Mouse (Mus musculus): ENCODE measurements around the gene Dnm1. TPM values are rescaled to one million over a fixed set of nuclear protein-coding genes. Genes with fewer than 3 reads are reported as not detected.

The Dnm1 gene
- total RNA-seq, 4 experiments from 2014 or later, result 3.5 to 7.5 (median 4.6) TPM

DNA sequence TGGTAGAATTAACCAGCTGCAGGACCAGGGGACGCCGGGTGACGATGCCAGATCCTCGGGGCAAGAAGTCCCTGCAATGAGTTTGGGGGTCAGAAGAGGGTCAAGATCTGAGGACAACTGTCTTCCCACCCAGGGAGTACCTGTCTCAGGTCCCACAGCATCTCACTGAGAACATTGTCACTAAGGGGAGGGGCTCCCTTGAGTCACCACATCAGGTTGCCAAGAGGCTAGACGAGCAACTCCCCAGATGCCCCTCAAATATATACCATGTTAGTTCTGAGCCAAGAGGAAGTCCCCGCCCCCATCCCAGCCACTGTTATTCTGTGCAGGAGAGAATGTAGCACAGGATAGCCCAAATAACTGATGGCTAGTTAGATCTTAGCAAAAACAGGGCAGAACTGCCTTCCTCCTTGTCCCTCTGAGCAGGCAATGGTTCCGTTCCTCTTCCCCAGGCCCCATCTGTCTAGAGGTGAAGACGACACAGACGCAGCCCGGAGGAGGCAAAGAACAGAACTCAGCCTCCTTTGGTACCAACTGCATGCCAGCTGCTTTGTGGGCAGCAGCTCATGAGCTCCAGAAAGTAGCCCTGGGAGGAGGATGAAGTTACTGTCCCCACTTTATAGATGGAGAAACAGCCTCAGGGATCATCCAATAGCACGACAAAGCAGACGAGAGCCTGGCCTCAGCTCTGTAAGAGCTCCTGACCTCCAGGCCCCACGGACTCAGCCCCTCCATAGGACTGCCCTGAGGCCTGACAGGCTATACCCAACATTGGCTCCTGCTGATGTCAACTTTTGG, 12.1 kb downstream of the Dnm1 start:
- DNase-seq (ENCODE audit: low spot score), result no peak

DNA sequence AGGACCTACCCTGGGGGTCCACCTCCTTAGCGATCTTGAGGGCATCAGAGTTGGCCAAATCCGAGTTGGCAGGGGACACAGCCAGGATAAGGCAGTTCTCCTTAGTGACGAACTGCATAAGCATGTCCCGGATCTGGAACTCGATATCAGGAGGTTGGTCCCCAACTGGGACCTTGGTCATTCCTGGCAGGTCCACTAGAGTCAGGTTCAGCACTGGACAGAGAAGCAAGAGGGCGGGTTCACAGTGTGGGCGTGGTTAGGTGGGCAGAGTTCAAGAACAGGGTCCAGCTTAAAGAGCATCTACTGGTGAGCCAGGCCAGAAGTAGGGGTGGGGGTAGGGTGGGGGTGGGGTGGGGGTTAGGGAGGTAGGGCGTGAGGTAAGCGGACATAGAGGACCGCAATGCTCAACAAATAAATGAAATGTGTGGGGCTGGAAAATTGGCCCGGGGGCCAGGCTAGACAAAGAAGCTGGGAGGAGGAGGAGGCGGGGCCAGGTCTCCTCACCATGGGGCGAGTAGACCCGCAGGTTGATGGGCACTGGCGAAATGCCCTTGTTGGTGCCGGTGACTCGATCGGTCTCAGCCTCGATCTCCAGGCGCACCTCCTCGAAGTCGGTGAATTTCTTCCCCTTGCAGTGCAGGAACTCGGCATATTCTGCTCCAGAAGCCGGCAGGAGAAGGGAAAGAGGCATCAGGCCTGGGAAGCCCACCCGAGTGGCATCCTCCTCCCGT, 13.1 kb downstream of the Dnm1 start:
- DNase-seq (ENCODE audit: low spot score), result no peak

DNA sequence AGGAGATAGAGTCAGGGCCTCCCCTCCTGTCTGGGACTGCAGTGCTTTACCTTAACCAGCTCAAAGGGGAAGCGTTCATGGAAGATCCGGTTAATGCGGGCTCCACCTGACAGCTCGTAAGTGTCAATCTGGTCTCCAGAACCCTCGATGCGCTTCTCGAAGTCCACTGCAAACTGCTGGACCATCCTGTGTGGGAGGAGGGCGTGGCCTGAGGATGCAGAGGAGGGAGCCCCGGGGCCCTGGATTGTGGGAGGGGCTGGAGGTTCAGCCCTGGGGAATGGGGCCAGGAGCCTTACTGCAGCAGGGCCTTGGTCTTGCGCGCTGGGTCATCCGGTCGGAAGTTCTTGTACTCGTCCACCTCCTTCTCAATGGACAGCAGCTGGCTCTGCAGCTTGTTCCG, 17.2 kb downstream of the Dnm1 start:
- DNase-seq (ENCODE audit: low spot score), result no peak

DNA sequence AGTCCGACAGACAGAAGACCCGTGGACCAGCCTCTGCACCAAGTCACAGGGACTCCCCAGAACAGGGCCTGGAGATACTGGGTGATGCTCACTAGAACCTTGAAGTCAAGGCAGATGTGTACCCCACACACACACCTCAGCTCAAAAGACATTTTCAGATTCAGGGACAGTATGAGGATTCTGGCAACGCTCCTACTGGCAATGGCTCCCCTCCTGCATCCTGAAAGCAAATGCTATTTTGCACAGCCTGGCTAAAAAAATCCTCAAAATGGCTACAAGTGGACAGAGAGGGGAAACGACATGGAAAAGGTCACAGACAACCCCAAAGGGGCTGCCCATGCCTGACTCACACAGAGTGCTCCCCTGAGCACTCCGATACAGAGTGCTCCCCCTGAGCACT, 21.0 kb downstream of the Dnm1 start:
- DNase-seq (ENCODE audit: low spot score), result no peak

DNA sequence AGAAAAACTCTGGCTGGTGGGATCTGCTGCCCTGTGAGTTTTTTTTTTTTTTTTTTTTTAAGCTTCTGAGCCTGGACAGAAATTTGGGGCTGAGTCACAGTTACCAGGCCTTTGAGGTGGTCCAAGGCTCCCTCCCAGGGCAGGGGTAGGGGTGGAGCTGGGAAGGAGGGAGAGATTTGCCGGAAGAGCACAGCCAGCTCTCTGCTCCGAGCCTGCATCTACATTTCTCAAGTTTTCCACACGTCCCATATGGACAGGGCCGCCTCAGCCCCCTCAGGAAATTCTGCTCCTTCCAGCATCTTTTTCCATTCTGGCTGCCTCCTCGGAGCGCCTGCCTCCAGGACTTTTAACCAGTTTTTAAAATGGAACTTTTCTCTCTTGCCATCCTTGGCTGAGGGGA, 23.6 kb downstream of the Dnm1 start:
- DNase-seq (ENCODE audit: low spot score), result no peak

DNA sequence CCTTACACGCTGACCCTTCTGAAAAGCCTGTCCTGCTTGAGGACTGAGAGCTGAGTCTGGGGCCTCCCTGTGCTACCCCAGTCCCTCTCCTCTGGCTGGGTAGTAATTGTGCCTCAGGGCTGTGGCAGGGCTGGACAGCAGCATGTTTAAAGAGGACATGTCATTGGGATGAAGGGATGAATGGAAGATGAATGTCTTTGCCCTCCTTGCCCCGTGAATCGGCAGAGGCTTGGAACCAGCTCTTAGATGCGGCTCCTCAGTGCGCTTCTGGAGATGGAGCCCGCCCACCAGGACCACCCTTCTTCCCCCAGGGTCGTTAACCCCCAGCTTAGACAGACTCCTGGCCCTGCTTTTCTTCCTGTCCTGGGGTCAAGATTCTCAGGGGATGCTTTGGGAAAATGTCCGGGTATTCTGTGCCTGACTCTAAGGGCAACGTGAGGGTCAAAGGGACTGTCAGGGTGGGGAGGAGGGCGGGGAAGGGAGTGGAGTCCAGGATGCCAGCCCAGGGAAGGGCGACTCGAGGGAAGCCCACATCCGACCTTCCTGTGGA, 24.2 kb downstream of the Dnm1 start:
- no peak for DNase-seq (ENCODE audit: low spot score)

DNA sequence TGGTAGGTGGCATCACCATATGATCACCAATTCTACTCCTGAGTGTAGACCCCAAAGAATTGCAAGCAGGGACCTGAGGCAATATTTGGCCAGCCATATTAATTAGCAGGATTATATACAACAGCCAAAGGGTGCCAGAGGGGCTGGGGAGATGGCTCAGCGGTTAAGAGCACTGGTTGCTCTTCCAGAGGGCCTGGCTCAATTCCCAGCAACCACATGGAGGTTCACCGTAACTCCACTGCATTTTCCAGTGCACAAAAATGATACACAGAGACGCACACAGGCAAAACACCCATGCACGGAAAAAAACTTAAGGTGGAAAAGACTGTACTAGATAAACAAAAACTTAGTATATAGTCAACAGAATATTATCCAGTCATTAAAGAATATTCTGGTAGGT, 25.9 kb downstream of the Dnm1 start:
- no peak for DNase-seq (ENCODE audit: low spot score)

DNA sequence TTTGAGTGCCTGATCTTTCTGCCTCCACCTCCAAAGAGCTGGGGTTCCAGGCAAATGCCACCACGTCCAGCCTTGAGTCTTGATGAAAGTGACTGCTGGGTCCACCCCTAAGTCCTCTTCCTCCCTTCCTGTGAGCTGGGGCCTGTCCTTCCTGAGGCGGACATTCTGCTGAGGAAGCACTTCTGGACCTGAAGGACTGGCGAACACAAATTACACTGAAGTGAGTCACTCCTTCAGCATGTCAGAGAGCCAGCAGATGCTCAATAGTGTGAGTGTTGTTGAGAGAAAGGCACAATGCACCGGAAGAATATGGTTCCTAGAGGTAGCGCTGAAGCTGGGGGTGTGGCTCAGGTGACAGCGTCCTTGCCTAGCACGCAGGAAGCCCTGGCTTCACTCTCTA, 27.8 kb downstream of the Dnm1 start:
- DNase-seq (ENCODE audit: low spot score), result no peak

DNA sequence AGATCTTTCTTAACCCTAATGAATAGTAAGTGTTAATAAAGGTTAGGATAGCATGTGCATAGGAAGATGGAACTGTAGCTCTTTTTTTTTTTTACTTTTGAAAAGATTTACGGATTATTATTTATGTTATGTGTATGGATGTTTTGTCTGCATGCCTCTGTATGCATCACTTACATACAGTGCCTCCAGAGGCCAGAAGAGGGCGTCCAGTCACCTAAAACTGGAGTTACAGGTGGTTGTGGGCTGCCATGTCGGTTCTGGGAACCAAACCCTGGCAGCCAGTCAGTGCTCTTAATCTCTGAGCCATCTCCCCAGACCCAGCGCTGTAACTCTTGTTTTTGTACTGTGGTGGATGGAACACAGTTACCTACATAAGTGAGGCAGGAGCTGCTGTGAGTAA, 28.8 kb downstream of the Dnm1 start:
- DNase-seq (ENCODE audit: low spot score), result no peak

DNA sequence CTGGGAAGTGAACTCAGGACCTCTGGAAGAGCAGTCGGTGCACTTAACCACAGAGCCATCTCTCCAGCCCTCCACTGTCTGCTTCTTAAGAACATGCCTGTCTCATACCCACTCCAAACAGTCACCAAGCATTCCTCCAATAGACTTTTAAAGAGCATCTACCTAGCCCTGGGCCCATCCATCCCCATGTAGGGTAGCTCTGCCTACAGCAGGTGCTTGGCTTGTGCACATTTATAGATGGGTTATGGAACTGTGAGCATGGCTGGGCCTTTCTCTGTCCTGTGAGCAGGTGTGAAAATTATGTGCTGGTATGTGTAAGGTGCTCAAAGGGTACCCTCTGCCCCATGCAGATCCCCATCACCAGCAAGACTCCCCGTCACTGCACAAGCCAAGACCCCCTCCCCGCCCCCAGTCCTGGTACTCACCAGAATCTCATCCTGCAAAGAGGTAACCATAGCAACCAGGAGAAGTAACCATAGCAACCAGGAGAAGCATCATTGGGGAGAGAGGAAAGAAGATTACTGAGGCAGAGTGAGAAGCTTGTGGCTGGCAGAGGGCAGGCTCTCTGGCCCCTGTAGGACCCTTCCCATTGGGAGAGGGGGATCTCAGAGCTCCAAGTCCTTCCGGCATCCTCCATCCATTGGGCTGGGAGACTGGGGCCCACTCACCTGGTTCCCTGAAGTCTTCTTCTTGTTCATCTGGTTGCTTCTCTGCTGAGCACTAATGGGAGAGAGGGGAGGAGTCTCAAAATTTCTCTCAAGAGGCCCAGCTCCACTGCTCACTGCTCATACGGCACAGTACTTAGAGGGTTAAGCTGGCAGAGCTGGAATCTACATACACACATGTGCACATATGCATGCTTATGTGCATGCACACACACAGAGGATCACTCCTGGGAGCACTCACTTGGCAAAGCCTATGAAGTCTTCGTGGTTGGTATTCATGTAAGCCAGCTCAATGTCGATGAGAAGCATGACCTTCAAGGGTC, 30.1 kb downstream of the Dnm1 start:
- no peak for DNase-seq (ENCODE audit: low spot score)

DNA sequence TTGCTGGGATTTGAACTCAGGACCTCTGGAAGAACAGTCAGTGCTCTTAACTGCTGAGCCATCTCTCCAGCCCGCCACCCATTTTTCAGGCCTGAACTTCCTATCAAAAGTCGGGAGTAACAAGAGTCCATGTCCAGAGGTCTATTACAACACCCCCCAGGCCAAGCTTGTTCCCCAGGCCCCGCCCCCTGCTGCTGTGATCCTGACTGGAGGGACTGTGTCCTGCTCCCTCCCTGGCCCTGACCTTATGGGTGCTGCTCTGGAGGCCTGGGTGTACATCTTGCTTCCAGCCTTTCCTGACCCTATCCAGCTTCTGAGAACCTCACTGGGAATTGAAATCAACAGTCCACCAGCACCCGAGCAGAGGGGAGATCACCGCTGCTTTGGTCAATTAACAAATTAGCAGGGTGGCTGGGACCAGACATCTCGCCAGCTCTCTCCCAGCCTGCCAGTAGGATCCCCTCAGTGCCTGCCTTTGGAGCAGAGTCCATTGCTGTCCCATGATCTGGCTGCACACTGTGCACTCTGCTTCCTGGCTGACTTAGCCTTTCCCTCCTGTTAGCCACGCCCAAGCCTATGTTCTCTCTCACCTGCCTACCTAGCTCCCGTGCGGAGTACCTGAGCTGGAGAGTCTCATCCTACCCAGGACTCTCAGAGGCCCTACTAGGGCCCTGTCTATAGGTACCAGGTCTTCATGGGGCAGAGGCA, 31.4 kb downstream of the Dnm1 start:
- no peak for DNase-seq (ENCODE audit: low spot score)

DNA sequence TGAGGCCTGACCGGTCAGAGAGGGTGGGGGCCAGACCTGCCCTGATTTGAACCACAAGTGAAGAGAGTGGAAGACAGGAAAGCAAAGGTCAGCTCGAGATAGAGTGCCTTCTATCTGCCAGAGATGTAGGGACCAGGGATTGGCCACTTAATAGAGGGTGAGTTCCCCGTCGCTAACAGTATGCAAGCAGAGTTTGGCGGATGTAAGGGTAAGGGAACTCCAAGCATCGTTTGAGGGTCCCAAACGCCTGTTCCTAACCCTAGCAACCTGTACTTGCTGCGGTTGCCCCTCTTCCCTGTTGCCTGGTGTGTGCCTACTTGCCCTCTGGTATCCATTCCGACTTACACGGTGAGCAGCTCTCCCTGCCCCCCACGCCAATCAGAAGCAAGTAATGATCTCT, 32.4 kb downstream of the Dnm1 start:
- DNase-seq (ENCODE audit: low spot score), result no peak

DNA sequence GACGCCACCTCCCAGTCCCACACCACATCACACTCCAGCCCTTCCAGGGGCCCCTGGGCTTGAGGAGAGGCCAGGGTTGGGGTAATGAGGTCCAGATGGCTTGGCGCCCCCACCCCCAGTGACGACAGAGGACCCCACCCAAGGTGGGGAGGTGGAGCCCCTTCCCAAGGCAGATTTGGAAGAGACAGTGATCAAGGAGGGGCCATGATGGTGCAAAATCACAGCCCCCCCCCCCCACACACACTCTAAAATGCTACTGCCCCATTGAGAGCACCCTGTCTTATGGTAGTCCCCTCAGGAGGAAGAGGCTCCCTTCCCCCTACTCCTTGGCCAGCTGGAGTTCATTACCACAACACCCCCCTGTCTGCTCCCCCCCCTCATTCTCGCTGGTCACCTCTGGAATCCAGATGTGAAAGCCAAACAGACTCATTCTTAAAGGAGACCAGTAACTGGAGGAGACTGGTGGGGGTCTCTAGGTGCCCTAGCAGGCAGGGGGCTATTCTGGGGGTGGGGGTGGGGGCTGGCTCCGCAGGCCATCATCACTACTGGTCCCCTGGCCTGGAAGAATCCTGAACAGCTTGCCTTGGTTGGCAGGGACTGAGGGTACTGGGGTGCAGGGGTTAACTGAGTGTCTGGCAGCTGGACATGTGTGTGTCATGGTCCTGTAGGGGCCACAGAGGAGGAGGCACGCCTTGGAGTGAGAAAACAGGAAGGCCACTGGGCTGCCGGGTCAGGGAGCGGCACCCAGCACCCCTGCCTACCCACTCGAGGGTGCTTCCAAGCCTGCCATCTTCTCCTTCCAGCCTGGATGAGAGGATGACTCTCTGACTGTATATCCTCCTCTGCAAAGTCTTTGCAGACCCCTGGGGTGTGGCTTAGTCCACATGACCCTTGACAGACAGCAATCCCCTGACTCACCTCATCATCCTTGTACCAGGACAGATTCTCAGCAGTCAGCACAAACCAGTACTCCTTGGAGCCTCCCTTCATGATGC, 33.3 kb downstream of the Dnm1 start:
- no peak for DNase-seq (ENCODE audit: low spot score)

DNA sequence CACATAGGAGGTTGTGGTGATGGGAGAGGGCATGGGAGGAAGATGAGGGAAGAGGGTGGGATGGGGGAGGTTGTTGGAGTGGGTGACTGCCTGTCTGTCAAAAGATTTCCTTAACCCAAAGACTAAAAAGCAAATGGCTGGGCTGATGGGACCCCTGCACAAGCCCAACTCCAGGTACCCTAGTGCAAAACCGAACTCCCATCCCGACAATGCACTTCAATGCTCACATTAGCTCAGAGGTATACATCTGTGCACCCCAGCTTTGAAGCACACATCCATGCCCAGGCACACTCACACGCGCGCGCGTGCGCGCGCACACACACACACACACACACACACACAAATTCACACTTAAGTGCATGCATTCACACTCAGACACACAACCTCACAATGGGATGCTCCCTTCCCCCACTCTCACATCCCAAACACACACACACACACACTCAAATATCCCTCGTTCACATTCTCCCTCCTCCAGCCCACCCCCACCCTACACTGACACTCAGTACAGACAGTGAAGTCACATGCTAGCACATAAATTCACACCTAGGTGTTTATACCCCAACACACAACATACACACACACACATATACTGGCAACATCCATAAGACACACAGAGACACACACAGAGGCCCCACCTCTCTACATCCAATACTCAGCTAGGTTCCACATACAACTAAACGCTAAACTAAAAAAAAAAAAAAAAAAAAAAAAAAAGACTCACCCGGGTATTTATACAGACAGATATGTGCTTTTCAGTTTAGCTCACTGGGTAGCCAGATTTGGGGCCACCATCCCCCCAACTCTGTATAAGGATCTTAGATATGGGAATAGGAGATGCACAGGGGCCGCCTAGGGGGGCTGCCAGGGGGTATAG, 34.2 kb downstream of the Dnm1 start:
- DNase-seq (ENCODE audit: low spot score), result no peak

DNA sequence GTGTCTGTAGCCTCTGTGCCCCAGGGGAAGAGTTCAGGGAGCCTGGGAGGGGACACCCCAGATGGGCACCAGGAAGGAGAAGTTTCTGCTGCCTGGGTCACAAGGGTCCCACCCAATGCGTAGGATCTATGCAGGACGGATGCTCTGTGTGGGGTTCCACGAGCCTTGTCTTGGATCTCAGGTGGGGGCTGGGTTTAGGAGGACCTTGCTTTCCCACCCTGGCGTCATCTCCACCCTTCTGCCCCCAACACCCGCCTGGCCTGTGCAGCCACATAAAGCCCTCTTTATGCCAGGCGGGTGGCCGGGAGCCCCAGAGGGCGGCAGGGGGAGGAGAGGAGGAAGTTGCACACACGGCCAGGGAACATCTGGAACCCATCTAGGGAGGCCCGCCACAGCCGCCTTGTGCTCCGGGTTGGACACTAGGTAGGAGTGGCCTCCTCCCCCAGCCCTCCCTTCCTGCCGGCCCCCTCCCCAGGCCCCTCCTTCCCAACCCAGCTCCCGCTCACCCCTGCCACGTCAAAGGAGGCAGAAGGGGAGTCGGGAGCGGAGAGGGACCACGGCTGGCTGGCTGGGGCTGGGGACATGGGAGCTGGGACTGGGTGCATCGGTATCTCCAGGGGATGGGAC, 35.2 kb downstream of the Dnm1 start:
- DNase-seq (ENCODE audit: low spot score), result peak; percentile 63

DNA sequence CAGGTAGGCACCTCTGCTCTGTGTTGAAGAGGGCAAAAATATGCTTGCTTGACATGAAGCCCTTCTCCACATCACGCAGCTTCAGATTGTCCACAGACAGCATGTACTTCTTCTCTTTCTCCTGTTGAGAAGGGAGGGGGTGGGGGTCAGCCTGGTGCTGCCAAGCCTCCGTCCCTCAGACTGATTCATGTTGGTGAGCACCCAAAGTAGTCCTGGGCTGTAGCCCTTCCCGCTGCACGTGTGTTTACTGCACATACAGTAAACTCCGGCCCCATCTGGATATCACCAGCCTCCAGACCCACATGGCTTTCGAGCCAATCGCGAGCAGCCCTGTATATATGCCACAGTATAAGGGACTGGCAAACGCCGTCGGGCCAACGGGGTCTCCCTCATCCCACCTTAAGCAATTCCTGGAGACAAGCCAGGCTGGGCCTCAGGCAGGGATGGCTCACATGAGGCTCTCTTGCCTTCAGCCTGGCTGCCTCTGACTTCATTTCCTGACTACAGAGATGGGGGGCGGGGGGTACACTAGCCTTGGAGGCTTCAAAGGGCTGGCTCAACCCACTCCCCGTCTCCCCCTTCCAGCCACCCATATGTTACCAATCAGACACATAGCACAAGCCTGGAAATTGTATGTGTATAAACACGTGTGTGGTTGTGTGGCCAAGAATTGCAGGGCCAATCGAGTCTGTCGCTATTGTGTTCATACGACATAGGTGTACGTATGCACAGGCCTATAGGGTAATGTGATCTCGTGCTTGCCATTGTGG, 36.1 kb downstream of the Dnm1 start:
- DNase-seq (ENCODE audit: low spot score), result no peak

DNA sequence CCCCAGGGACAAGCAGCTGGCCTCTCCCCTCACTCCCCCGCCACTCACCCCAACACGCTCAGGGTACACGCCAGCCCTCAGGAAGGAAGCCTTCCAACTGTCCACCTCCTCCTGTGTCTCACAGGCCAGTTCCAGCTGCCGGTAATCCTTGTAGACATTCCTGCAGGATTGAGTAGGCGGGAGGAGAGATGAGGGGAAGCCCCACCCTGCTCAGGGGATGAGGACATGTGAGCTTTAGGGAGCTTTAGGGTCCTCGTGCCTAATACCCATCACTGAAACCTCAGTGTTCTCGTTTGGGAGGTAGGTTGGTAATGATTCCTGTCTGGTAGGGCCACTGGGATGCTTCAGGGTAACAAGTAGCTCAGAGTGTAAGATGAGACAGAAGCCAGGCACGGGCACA, 37.4 kb downstream of the Dnm1 start:
- peak; percentile 28 for DNase-seq (ENCODE audit: low spot score)

DNA sequence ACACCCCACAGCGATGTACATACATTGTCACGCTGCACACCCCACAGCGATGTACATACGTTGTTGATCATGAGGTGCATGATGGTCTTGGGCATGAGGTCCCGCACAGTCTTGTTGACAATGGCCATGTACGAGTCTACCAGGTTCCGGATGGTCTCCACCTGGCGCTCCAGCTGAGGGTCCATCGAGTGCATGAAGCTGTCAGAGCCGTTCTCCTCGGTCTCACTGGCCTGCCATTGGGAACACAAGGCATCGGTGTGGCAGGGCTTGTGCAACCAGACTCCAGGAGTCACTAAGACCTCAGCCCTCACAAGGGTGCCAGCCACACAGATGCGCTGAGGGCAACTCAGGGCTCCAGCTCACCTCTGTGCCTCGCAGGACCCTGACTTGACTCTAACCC, 38.3 kb downstream of the Dnm1 start:
- DNase-seq (ENCODE audit: low spot score), result no peak

All from heart, adult 8-10 months (tissue).